Mouse (Mus musculus) thymus, adult 2 months (tissue): Measurements from ENCODE around the gene Fam166a. TPM values are rescaled to one million over a fixed set of nuclear protein-coding genes. Genes with fewer than 3 reads are reported as not detected.

Experiments used
- DNase-seq: peaks from one replicate; pipeline ENCODE4 v3.0.0; 2021
- H3K27ac ChIP-seq: fragments of 200-500 bp; 2 replicates; pipeline ENCODE4 v1.5.1; 2012; ENCODE audit warnings: low read length, control low read depth; ENCODE audit not compliant: control insufficient read depth, insufficient read depth
- H3K27me3 ChIP-seq: fragments of 200-500 bp; 2 replicates; pipeline ENCODE4 v1.6.1; 2012; ENCODE audit warnings: mild to moderate bottlenecking, low read length, moderate library complexity, mixed read lengths; ENCODE audit not compliant: control insufficient read depth, insufficient read depth
- H3K36me3 ChIP-seq: fragments of 200-500 bp; 2 replicates; pipeline ENCODE4 v1.6.1; 2012; ENCODE audit warnings: mild to moderate bottlenecking, low read length, moderate library complexity; ENCODE audit not compliant: control insufficient read depth, insufficient read depth
- H3K4me1 ChIP-seq: fragments of 200-500 bp; replicated peaks from 2 replicates; pipeline ENCODE4 v1.6.1; 2012; ENCODE audit warnings: low read length; ENCODE audit not compliant: control insufficient read depth, insufficient read depth
- H3K4me3 ChIP-seq: fragments of 200-500 bp; 2 replicates; pipeline ENCODE4 v1.5.1; 2012; ENCODE audit warnings: mild to moderate bottlenecking, low read length, control low read depth, moderate library complexity; ENCODE audit not compliant: control insufficient read depth, insufficient read depth
- CTCF ChIP-seq: fragments of 200-500 bp; IDR thresholded peaks from 2 replicates; pipeline ENCODE4 v1.5.1; 2012; ENCODE audit warnings: mild to moderate bottlenecking, control low read depth, low read length, moderate library complexity, borderline replicate concordance; ENCODE audit not compliant: control insufficient read depth, poor library complexity, insufficient read depth; ENCODE audit errors: extremely low read depth
- POLR2A ChIP-seq: fragments of 200-500 bp; IDR thresholded peaks from 2 replicates; pipeline ENCODE4 v1.6.1; 2012; ENCODE audit warnings: mild to moderate bottlenecking, low read length, control low read depth, moderate library complexity; ENCODE audit not compliant: control insufficient read depth, poor library complexity, insufficient read depth; ENCODE audit errors: extremely low read depth
- WGBS: fragments of 180-500 bp; shearing (Covaris S2); methylation state at CpG from one replicate; pipeline ENCODE4 v1.1.7; 2018; 5-methylcytosine and 5-hydroxymethylcytosine counted together
- polyA plus RNA-seq: library from polyadenylated mRNA; depleted of rRNA; stranded (reverse); fragments of >200 nt; gene quantifications from 2 replicates; pipeline ENCODE4 v1.2.3, GENCODE M21; 2012; rRNA removed

Fam166a gene
- polyA plus RNA-seq: 0.11 and 0.12 TPM in 2 replicates

- H3K27me3 ChIP-seq: no peaks in the 10 kb centered on the region
- H3K4me1 ChIP-seq: peaks cover 4% of the 10 kb centered on the region
- H3K36me3 ChIP-seq: 0 out of 2 replicates have a peak, but pooled peaks cover 3% of the 10 kb centered on the region
- DNase-seq: no peak
- TF ChIP-seq CTCF (no peak), POLR2A (no peak)
- H3K4me3 ChIP-seq: no peak within 1 kb of the TSS
- no peak within 1 kb of the TSS for H3K27ac ChIP-seq
Observed at GRCm38 (mm10) chr2:25218445-25218844, at the start of gene Fam166a. TSS of gene Fam166a (plus strand) at chr2:25218745.

- H3K27ac ChIP-seq: no peak overlapping the region
- no peaks in the 10 kb centered on the region for H3K36me3 ChIP-seq
- no peak for DNase-seq
- H3K4me1 ChIP-seq: peaks cover 24% of the 10 kb centered on the region
- WGBS: 86% methylated on average over 5 of the region's 5 CpGs
- no peaks in the 10 kb centered on the region for H3K27me3 ChIP-seq
- H3K4me3 ChIP-seq: no peak overlapping the region
- no peak for TF ChIP-seq POLR2A
- TF ChIP-seq CTCF: no peak
Observed at GRCm38 (mm10) chr2:25169778-25170177, 48.8 kb upstream of the Fam166a start.

GRCm38 (mm10) chr2:25170326-25171100, 48.0 kb upstream of the Fam166a start:
- no peak overlapping the region for H3K4me3 ChIP-seq
- no peak overlapping the region for H3K27ac ChIP-seq
- H3K36me3 ChIP-seq: no peaks in the 10 kb centered on the region
- no peak for DNase-seq
- no peaks in the 10 kb centered on the region for H3K27me3 ChIP-seq
- H3K4me1 ChIP-seq: peaks cover 24% of the 10 kb centered on the region
- 60% methylated on average over 10 of the region's 10 CpGs for WGBS
- TF ChIP-seq CTCF: no peak
- TF ChIP-seq POLR2A: no peak

GRCm38 (mm10) chr2:25171101-25171768, 47.3 kb upstream of the Fam166a start:
- peaks cover 24% of the 10 kb centered on the region for H3K4me1 ChIP-seq
- H3K36me3 ChIP-seq: no peaks in the 10 kb centered on the region
- H3K4me3 ChIP-seq: no peak overlapping the region
- TF ChIP-seq POLR2A (no peak), CTCF (no peak)
- no peak for DNase-seq
- no peaks in the 10 kb centered on the region for H3K27me3 ChIP-seq
- H3K27ac ChIP-seq: no peak overlapping the region
- 96% methylated on average over 6 of the region's 6 CpGs for WGBS

GRCm38 (mm10) chr2:25171769-25172153, 46.8 kb upstream of the Fam166a start:
- Histone ChIP-seq H3K27me3 (no peaks in the 10 kb centered on the region), H3K27ac (no peak overlapping the region), H3K4me3 (no peak overlapping the region), H3K36me3 (no peaks in the 10 kb centered on the region), H3K4me1 (peaks cover 24% of the 10 kb centered on the region)
- TF ChIP-seq CTCF (no peak), POLR2A (no peak)
- no peak for DNase-seq
- 87% methylated on average over 1 of the region's 1 CpGs for WGBS

- Histone ChIP-seq H3K27ac (no peak overlapping the region), H3K27me3 (no peaks in the 10 kb centered on the region), H3K4me3 (no peak overlapping the region), H3K36me3 (no peaks in the 10 kb centered on the region), H3K4me1 (peaks cover 16% of the 10 kb centered on the region)
- WGBS: 57% methylated on average over 8 of the region's 8 CpGs
- TF ChIP-seq POLR2A (no peak), CTCF (no peak)
- DNase-seq: no peak
Observed at GRCm38 (mm10) chr2:25172629-25173028, 45.9 kb upstream of the Fam166a start.
